Mouse (Mus musculus) gastrocnemius, adult 18-20 months (tissue): ENCODE data around the gene Ubqln3. TPM values are rescaled to one million over a fixed set of nuclear protein-coding genes. Genes with fewer than 3 reads are reported as not detected.

Source experiments
- DNase-seq: peaks from one replicate; pipeline ENCODE4 v3.0.0; 2021; ENCODE audit warnings: low spot score
- long read RNA-seq, 2 experiments: library from polyadenylated mRNA; stranded (forward); transcript quantifications; one replicate each; pipeline ENCODE4 v2.0.0; 2021
- total RNA-seq, 2 experiments: library from RNA; stranded (reverse); gene quantifications; 2 replicates each; pipeline ENCODE4 v1.2.3; 2021

Ubqln3 gene
- total RNA-seq: not detected
- long read RNA-seq, experiment 1: 0 reads
- long read RNA-seq, experiment 2: 0 reads

DNA sequence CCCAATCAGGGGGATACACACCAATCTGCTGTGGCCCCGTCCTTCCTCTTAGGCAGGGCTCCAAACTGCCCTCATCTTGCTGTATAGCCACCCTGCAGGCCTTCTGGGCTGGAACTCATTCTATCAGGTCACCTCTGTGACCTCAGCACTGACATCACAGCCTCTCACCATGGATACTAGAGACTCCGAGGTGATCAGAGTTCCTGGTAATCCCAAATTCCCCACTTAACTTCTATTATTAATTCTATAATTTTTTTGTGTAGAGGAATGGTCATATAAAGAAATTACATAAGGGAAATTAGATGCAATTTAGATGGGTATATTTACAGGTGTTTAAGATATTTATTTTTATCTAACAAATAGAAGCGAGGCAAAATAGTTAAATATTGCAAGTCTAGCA lies at the start of gene Ubqln3:
Gene Ubqln3 (minus strand): TSS at position 101 of the 400 bp plus-strand sequence.
- DNase-seq: no peak

DNA sequence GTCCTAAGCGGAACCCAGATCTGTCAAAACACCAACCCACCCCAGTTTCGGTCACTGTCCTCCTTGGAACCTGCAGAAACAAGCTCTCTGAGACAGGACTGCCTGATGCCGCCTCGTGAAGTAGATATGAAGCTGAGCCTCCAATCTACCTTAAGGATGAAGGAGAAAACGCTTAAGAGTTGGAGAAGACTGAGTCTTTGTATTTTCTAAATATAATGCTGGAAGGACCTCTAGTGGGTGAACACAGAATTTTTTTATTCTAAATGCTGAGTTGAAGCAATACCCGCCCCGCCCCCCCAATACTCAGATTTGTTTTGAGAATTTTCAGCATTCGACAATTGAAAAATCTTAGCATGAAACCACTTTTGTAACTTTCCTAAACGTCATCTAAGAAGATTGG lies 48.2 kb upstream of the Ubqln3 start:
- no peak for DNase-seq

DNA sequence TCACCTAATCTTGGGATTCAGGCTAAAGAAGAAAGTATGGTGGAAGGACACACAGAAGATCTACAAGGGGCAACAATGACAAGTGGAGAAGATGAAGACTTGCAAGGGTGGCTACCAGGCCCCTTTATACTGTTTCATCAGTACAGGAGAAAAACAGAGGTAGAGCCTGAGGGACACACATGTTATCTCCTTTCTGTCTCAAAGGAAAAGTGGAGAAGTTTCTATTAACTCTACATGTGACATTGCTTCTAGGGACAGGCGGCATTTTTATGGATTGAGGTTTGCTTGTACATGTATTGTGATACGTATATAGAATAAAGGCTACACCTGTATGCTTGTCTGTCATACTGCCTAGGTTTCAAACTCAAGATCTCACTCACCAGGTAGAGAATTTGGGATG lies 40.2 kb upstream of the Ubqln3 start, which contains the start of gene Olfr648:
Gene Olfr648 (minus strand): TSS at position 101 of the 400 bp plus-strand sequence.
- no peak for DNase-seq

- DNase-seq: no peak
Observed at GRCm38 (mm10) chr7:104179074-104179473, 36.0 kb upstream of the Ubqln3 start.

- DNase-seq: no peak
Observed at GRCm38 (mm10) chr7:104178422-104179054, 35.5 kb upstream of the Ubqln3 start.

DNA sequence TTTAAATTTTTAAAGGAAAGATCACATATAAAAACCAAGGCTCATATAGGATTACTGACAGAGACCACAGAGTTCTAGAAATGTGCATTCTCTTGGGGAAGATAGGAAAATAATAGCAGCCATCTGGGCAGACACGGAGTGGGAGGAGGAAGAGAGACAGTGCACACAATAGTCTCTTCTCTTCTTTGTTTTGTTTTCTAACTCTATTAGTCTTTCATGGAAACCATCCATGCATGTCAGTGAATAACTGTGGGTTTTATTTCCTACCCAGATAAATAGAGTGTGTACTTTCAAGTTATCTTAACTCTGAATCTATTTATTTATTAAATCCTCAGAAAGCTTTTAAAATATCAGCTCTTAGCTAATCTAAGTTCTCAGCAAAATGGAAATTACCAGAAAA lies 32.0 kb upstream of the Ubqln3 start:
- DNase-seq: no peak

DNA sequence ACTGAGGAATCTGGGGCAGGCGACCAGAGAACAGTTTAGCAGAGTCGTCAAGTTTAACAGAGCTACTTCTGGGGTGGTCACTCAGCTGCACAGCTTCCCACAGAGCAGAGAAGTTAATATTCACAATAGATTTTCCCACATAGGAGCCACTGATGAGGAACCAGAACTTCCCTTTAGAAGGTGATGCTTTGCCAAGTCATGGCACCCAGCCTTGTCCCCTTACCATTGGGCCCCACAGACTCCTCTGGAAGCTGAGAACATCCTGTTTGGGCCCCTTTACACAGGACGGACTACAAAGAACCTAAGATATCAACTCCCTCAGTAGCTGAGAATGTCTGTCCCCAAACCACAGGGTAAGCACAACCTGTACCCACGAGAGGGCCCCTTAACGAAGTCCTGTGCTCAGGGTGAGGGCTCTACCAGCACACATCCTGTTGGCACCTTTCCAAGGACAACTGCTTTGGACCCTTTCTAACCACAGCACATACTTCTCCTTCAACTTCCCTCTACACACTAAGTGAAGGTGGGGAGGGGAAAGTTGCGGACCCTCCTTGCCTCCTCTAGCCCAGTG lies 26.6 kb upstream of the Ubqln3 start:
- DNase-seq: no peak

DNA sequence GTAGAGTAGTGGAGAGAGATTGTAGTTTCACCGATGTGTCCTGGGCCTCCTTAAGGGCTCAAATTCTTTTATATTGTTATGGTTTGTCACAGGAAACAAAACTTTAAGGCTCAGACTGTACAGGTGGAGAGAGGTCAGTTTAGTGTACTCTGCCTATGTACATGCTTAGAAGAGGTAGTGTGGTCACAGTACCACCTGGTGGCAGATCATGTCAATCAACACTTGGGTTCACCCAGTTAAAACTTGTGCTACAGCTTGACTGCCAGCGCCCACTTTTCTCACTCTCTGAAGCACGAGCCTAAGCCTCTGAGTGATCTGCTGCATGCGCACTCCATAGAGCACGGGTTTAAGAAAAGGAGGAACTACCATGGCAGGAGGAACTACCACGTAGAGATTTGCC lies 24.0 kb upstream of the Ubqln3 start:
- DNase-seq: no peak

GRCm38 (mm10) chr7:104150456-104150855 lies 7.4 kb upstream of the Ubqln3 start, which contains the start of gene Ubqlnl:
Gene Ubqlnl, minus strand, starts transcription at chr7:104150556.
- DNase-seq: no peak

- DNase-seq: no peak
Observed at GRCm38 (mm10) chr7:104137305-104137704, 5.8 kb downstream of the Ubqln3 start, which contains the start of gene Olfr643. Gene Olfr643, minus strand, starts transcription at chr7:104137405.

DNA sequence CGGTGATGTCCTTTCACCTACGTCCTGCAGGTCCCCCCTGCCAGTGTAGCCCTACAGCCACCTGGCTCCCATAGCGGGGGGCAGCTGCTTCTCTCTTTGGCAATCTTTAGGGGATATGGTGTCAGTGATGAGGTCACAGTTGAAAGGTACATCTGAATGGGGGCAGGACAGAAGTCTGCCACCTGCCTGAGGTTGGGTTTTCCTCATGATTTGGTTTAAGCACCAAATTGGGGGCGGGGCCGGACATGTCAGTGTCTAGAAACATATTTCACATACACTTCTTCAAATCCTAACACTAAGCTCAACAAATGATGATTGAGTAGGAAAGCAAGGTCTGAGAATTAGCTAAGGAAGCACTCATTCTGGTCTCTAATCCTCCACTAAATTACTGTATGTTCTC lies 13.4 kb downstream of the Ubqln3 start, which contains the start of gene Ubqln5:
Gene Ubqln5 (minus strand): TSS at position 101 of the 400 bp plus-strand sequence.
- DNase-seq: no peak

DNA sequence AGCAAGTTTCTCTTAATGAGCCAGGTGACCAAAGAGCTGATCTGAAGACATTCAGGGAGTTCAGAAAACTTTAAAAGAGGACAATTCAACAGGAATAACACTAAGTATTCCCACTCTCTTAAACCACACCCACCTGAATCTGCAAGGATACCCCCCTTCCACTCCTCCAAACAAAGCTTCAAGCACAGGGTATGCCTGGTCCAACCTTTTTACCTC lies 38.4 kb downstream of the Ubqln3 start, which contains the start of gene Olfr646:
Gene Olfr646 (plus strand): TSS at position 117 of the 216 bp plus-strand sequence.
- DNase-seq: no peak

DNA sequence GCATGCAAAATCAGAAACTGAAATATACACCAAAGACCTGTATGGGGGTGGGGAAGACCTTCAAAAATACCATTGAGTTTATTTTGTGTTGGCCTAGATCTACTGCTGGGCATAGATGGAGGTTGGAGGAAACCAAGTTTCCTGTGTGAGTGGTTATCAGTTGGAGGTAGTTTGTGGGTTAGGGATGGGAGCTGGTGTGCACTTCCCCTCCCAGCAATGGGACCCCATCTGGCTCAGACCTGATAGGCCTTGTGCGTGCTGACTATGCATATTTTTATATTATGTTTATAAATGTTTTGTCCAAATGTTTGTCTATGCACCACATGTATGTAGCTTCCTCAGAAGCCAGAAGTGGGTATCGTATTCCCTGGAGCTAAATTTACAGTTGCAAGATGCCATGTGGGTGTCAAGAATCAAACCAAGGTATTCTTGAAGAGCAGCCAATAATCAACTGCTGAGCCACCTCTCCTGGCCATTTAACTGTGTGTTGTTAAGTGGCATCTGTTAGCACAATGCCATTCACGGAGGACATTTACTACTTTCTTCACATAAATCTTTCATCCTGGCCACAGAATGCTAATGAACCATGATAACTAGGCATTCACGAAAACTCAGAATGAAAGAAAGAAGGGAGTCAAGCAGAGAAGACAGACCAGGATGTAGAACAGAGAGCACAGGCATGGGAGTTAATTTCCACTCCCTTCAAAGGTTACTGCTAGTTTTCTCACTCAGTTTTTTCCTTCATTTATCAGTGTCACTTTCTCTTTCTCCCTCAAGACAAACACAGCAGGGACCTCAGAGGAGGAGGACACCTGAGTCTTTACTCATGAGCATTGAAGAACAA lies 38.9 kb downstream of the Ubqln3 start:
- DNase-seq: no peak

Other genes with a start within 250 kb of the Ubqln3 start
- gene Olfr64, start 248.8 kb downstream of the Ubqln3 start, total RNA-seq: not detected
- gene Olfr65, start 239.8 kb downstream of the Ubqln3 start, total RNA-seq: not detected
- not detected for gene Olfr631, start 214.5 kb downstream of the Ubqln3 start, total RNA-seq
- not detected for gene Olfr632, start 208.9 kb downstream of the Ubqln3 start, total RNA-seq
- not detected for gene Olfr633, start 198.8 kb downstream of the Ubqln3 start, total RNA-seq
- not detected for gene Olfr635, start 172.1 kb downstream of the Ubqln3 start, total RNA-seq
- not detected for gene Olfr638, start 144.5 kb downstream of the Ubqln3 start, total RNA-seq
- gene Olfr639, start 126.0 kb downstream of the Ubqln3 start, total RNA-seq: under 1 TPM in 1 of 2 experiments, not detected in 1; 0.05 TPM
- gene Olfr640, start 117.7 kb downstream of the Ubqln3 start, total RNA-seq: not detected
- gene Olfr641, start 107.8 kb downstream of the Ubqln3 start, total RNA-seq: not detected
- gene Olfr642, start 90.6 kb downstream of the Ubqln3 start, total RNA-seq: not detected
- not detected for gene 4930516K23Rik, start 81.8 kb downstream of the Ubqln3 start, total RNA-seq
- gene Olfr644, start 71.4 kb downstream of the Ubqln3 start, total RNA-seq: not detected
- gene Olfr645, start 57.8 kb downstream of the Ubqln3 start, total RNA-seq: not detected
- not detected for gene Olfr646, start 38.4 kb downstream of the Ubqln3 start, total RNA-seq
- not detected for gene Ubqln5, start 13.5 kb downstream of the Ubqln3 start, total RNA-seq
- gene Olfr643, start 5.9 kb downstream of the Ubqln3 start, total RNA-seq: not detected
- not detected for gene Ubqlnl, start 7.3 kb upstream of the Ubqln3 start, total RNA-seq
- gene Olfm5, start 21.6 kb upstream of the Ubqln3 start, total RNA-seq: not detected
- gene Olfr648, start 40.1 kb upstream of the Ubqln3 start, total RNA-seq: not detected
- gene Olfr649, start 52.7 kb upstream of the Ubqln3 start, total RNA-seq: not detected
- under 1 TPM in 1 of 2 experiments, not detected in 1; 0.09 TPM for gene Trim6, start 75.5 kb upstream of the Ubqln3 start, total RNA-seq
- 1 to 10 TPM; 1.1 to 1.2 TPM for gene Trim34a, start 101.2 kb upstream of the Ubqln3 start, total RNA-seq
- gene Trim5, start 144.8 kb upstream of the Ubqln3 start, total RNA-seq: under 1 TPM; 0.57 to 0.59 TPM
- 1 to 10 TPM; 3.4 to 3.6 TPM for gene Trim12a, start 172.2 kb upstream of the Ubqln3 start, total RNA-seq
- not detected for gene Trim34b, start 186.2 kb upstream of the Ubqln3 start, total RNA-seq
- gene Trim12c, start 210.1 kb upstream of the Ubqln3 start, total RNA-seq: 1 to 10 TPM; 2.4 to 2.8 TPM
- not detected for gene Trim30b, start 226.6 kb upstream of the Ubqln3 start, total RNA-seq